Mouse (Mus musculus) kidney, adult 2 months (tissue): Measurements from ENCODE around the gene Cfap73.

ENCODE experiments used
- CTCF ChIP-seq: fragments of 200-500 bp; conservative IDR thresholded peaks from 2 replicates; pipeline ENCODE4 v1.5.1; 2011; ENCODE audit warnings: low read depth, mild to moderate bottlenecking, control low read depth, low read length, moderate library complexity, mixed read lengths; ENCODE audit not compliant: insufficient read depth, insufficient read length
- POLR2A ChIP-seq: fragments of 200-500 bp; IDR thresholded peaks from one replicate; pipeline ENCODE4 v1.6.1; 2011; ENCODE audit warnings: low read depth, low read length, control low read depth

DNA sequence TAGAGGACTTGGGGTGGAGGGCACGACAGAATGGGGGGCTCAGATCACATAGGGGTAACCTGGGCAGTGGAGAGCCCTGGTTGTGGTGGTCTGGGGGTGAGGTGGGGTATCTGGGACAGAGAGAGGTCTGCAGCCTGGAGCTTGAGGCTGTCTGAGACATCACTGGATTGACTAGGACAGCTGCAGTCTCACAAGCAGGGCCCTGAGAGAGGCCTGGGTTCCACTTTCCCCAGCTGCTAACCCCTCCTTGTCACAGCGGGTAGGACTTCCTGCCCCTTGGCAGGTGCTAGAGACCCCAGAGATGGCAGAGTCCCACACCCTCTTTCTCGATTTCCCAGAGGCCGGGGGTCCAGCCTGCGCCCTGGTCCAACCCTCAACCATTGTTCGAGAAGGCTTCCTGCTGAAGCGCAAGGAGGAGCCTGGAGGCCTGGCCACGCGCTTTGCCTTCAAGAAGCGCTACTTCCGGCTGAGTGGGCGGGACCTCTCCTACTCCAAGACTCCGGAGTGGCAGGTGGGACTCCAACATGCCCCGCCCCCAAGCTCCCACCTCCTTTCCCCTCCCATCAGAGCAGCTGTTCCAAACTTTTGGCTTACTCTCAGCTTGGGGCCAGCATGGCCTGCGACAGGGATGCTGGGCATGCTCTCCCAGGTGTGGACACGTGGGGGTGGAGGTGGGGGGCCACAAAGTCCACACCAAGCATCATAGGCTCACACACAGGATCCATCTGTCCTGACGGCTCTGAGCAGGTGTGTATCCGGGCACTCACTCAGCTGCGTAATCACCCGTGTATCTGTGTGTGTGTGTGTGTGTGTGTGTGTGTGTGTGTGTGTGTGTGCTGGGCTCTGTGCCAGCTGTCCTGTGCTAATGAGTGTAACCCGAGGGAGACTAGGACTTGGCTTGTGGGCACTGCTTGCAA lies 40.5 kb upstream of the Cfap73 start:
- TF ChIP-seq CTCF (no peak), POLR2A (no peak)
